Mouse (Mus musculus) kidney, embryonic 15.5 days (tissue): ENCODE measurements around the gene Krtap4-2. TPM values are rescaled to one million over a fixed set of nuclear protein-coding genes. Genes with fewer than 3 reads are reported as not detected.

Experiments used
- polyA plus RNA-seq: library from polyadenylated mRNA; unstranded; fragments of >200 nt; fragmentation: Nextera tagmentation; extraction: Ambion mirVana; gene quantifications from 2 replicates; pipeline ENCODE4 v1.2.1, GENCODE M21; 2015

Gene Krtap4-2
- polyA plus RNA-seq, 1 experiment from 2014 or later = not detected

Other genes with a start within 250 kb of the Krtap4-2 start
- 28.7 and 35.2 TPM in 2 replicates for gene Krt10, start 245.7 kb downstream of the Krtap4-2 start, polyA plus RNA-seq
- gene Krt12, start 212.8 kb downstream of the Krtap4-2 start, polyA plus RNA-seq = not detected in 2 replicates
- gene Krt20, start 196.9 kb downstream of the Krtap4-2 start, polyA plus RNA-seq = 1.2 and 1.7 TPM in 2 replicates
- gene Krt23, start 141.9 kb downstream of the Krtap4-2 start, polyA plus RNA-seq = 19.9 and 20.3 TPM in 2 replicates
- gene Krt39, start 113.7 kb downstream of the Krtap4-2 start, polyA plus RNA-seq = 0.32 and 0.43 TPM in 2 replicates
- gene Krt40, start 91.9 kb downstream of the Krtap4-2 start, polyA plus RNA-seq = not detected in 2 replicates
- not detected in 2 replicates for gene Krtap3-3, start 84.2 kb downstream of the Krtap4-2 start, polyA plus RNA-seq
- gene Krtap3-2, start 78.2 kb downstream of the Krtap4-2 start, polyA plus RNA-seq = not detected in 2 replicates
- gene Gm11939, start 75.6 kb downstream of the Krtap4-2 start, polyA plus RNA-seq = not detected in 2 replicates
- gene Krtap3-1, start 68.5 kb downstream of the Krtap4-2 start, polyA plus RNA-seq = not detected in 2 replicates
- not detected in 2 replicates for gene Krtap1-5, start 54.1 kb downstream of the Krtap4-2 start, polyA plus RNA-seq
- not detected in 2 replicates for gene Krtap1-4, start 51.4 kb downstream of the Krtap4-2 start, polyA plus RNA-seq
- not detected in 2 replicates for gene Krtap1-3, start 43.7 kb downstream of the Krtap4-2 start, polyA plus RNA-seq
- gene Krtap9-3, start 37.0 kb downstream of the Krtap4-2 start, polyA plus RNA-seq = not detected in 2 replicates
- not detected in 2 replicates for gene Gm11938, start 31.8 kb downstream of the Krtap4-2 start, polyA plus RNA-seq
- gene Gm11937, start 24.9 kb downstream of the Krtap4-2 start, polyA plus RNA-seq = not detected in 2 replicates
- not detected in 2 replicates for gene Krtap2-4, start 20.2 kb downstream of the Krtap4-2 start, polyA plus RNA-seq
- not detected in 2 replicates for gene Gm11562, start 14.6 kb downstream of the Krtap4-2 start, polyA plus RNA-seq
- gene Krtap4-1, start 6.8 kb downstream of the Krtap4-2 start, polyA plus RNA-seq = not detected in 2 replicates
- gene Krtap4-7, start 9.0 kb upstream of the Krtap4-2 start, polyA plus RNA-seq = not detected in 2 replicates
- gene Gm11555, start 15.2 kb upstream of the Krtap4-2 start, polyA plus RNA-seq = not detected in 2 replicates
- not detected in 2 replicates for gene Gm11563, start 23.9 kb upstream of the Krtap4-2 start, polyA plus RNA-seq
- not detected in 2 replicates for gene Krtap4-6, start 30.9 kb upstream of the Krtap4-2 start, polyA plus RNA-seq
- gene Gm14190, start 55.7 kb upstream of the Krtap4-2 start, polyA plus RNA-seq = not detected in 2 replicates
- not detected in 2 replicates for gene Gm14180, start 99.2 kb upstream of the Krtap4-2 start, polyA plus RNA-seq
- gene Gm11595, start 137.8 kb upstream of the Krtap4-2 start, polyA plus RNA-seq = not detected in 2 replicates
- gene Krtap4-8, start 145.6 kb upstream of the Krtap4-2 start, polyA plus RNA-seq = not detected in 2 replicates
- gene Krtap4-9, start 150.1 kb upstream of the Krtap4-2 start, polyA plus RNA-seq = not detected in 2 replicates
- gene Gm11596, start 158.4 kb upstream of the Krtap4-2 start, polyA plus RNA-seq = not detected in 2 replicates
- not detected in 2 replicates for gene Gm11569, start 163.8 kb upstream of the Krtap4-2 start, polyA plus RNA-seq
- not detected in 2 replicates for gene Gm11554, start 169.4 kb upstream of the Krtap4-2 start, polyA plus RNA-seq
- not detected in 2 replicates for gene Krtap4-13, start 174.8 kb upstream of the Krtap4-2 start, polyA plus RNA-seq
- not detected in 2 replicates for gene Gm11564, start 180.6 kb upstream of the Krtap4-2 start, polyA plus RNA-seq
- not detected in 2 replicates for gene 2300003K06Rik, start 203.0 kb upstream of the Krtap4-2 start, polyA plus RNA-seq
- gene Krtap4-16, start 216.5 kb upstream of the Krtap4-2 start, polyA plus RNA-seq = not detected in 2 replicates
- not detected in 2 replicates for gene Gm11568, start 222.8 kb upstream of the Krtap4-2 start, polyA plus RNA-seq
- not detected in 2 replicates for gene Gm11559, start 229.4 kb upstream of the Krtap4-2 start, polyA plus RNA-seq
- gene Krtap9-1, start 238.3 kb upstream of the Krtap4-2 start, polyA plus RNA-seq = not detected in 2 replicates
- not detected in 2 replicates for gene Gm11567, start 244.1 kb upstream of the Krtap4-2 start, polyA plus RNA-seq